Mouse (Mus musculus) mesoderm, embryonic 11.5 days (tissue): ENCODE measurements around the gene C330007P06Rik.

Experiments
- DNase-seq: peaks from one replicate; pipeline ENCODE4 v3.0.0-alpha.2; 2012; ENCODE audit warnings: low read depth, low spot score

Gene C330007P06Rik

GRCm38 (mm10) chrX:36837069-36837676 is 36.7 kb downstream of the C330007P06Rik start:
- DNase-seq = no peak

- peak; percentile 75 for DNase-seq
Measured at GRCm38 (mm10) chrX:36833397-36834084, 40.4 kb downstream of the C330007P06Rik start.

GRCm38 (mm10) chrX:36831632-36832031 is 42.3 kb downstream of the C330007P06Rik start:
- DNase-seq = no peak

- no peak for DNase-seq
Measured at GRCm38 (mm10) chrX:36830271-36830670, 43.6 kb downstream of the C330007P06Rik start.

- no peak for DNase-seq
Measured at GRCm38 (mm10) chrX:36826873-36827272, 47.0 kb downstream of the C330007P06Rik start.

- DNase-seq = no peak
Measured at GRCm38 (mm10) chrX:36825032-36825431, 48.9 kb downstream of the C330007P06Rik start.

- no peak for DNase-seq
Measured at GRCm38 (mm10) chrX:36823932-36824711, 49.8 kb downstream of the C330007P06Rik start.

- DNase-seq = peak; percentile 76
Measured at GRCm38 (mm10) chrX:36820201-36820600, 53.7 kb downstream of the C330007P06Rik start.

GRCm38 (mm10) chrX:36819575-36819974 is 54.3 kb downstream of the C330007P06Rik start:
- DNase-seq = no peak

GRCm38 (mm10) chrX:36816953-36817441 is 56.9 kb downstream of the C330007P06Rik start:
- peak; percentile 77 for DNase-seq

- DNase-seq = no peak
Measured at GRCm38 (mm10) chrX:36816368-36816899, 57.5 kb downstream of the C330007P06Rik start.

- no peak for DNase-seq
Measured at GRCm38 (mm10) chrX:36815439-36815838, 58.5 kb downstream of the C330007P06Rik start.

- no peak for DNase-seq
Measured at GRCm38 (mm10) chrX:36815022-36815421, 58.9 kb downstream of the C330007P06Rik start.

- no peak for DNase-seq
Measured at GRCm38 (mm10) chrX:36814161-36814836, 59.6 kb downstream of the C330007P06Rik start.

- no peak for DNase-seq
Measured at GRCm38 (mm10) chrX:36811377-36811776, 62.5 kb downstream of the C330007P06Rik start.

GRCm38 (mm10) chrX:36808318-36808683 is 65.6 kb downstream of the C330007P06Rik start:
- DNase-seq = no peak

GRCm38 (mm10) chrX:36807360-36808317 is 66.3 kb downstream of the C330007P06Rik start:
- DNase-seq = peak; percentile 90

GRCm38 (mm10) chrX:36805466-36806235 is 68.3 kb downstream of the C330007P06Rik start:
- DNase-seq = no peak

GRCm38 (mm10) chrX:36804196-36804595 is 69.7 kb downstream of the C330007P06Rik start:
- DNase-seq = no peak

- no peak for DNase-seq
Measured at GRCm38 (mm10) chrX:36803189-36803588, 70.7 kb downstream of the C330007P06Rik start.
